Mouse (Mus musculus): ENCODE data around the gene Pth1r.

Pth1r gene

DNA sequence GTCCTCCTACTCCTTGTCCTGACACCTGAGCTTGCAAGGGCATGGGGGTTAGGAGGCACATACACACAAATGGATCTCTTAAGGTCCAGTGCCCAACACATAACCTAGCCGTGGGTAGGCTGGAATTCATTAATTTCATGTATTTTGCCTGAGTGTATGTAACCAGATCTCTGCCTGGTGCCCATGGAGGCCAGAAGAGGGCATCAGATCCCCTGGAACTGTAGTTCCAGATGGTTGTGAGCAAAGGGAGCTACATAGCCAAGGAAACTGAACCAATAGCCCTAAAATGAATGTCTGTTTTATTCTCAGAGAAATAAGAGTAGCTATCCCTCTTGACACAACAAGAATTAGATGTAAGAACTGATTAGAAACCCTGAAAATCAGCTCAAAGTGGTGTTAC, 31.5 kb downstream of the Pth1r start:
- no peak for DNase-seq (ENCODE audit: low spot score in 2 of 2)

GRCm38 (mm10) chr9:110713389-110713788, 33.6 kb downstream of the Pth1r start:
- DNase-seq (ENCODE audit: low spot score in 2 of 2) = no peak

DNA sequence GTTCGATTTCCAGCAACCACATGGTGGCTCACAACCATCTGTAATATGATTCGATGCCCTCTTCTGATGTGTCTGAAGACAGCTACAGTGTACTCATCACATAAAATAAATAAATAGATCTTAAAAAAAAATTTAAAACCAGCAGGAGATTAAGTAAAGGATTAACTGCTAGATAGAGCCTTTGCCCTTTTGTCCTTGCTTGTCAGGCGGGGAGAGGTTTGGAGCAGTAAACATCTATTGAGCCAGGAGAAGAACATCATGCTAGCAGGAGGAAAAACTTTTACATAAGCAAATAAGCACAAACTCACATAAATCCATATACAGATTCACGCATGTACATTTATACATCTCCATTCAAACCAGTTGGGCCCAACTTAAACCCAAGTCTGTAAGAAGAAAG, 34.4 kb downstream of the Pth1r start:
- no peak for DNase-seq (ENCODE audit: low spot score in 2 of 2)

DNA sequence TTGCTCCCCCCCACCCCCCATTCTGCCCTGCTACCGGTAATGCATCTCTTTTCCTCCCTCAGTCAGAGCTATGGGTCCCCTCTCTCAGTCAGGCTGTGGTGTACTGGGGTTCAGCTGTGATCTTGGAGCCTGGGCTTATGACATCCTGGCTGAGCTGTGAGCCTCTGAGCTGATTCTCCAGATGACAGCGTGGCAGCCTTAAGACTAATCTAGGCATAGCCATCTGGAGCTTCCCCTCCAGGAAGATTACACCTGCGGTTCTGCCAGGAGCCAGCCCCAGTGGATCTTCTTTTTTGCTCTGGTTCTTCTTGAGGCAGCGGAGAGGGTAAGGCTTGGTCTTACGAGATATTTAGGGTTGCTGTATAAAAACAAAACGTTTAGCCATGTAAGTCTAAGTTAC, 34.9 kb downstream of the Pth1r start:
- DNase-seq (ENCODE audit: low spot score in 2 of 2) = no peak

DNA sequence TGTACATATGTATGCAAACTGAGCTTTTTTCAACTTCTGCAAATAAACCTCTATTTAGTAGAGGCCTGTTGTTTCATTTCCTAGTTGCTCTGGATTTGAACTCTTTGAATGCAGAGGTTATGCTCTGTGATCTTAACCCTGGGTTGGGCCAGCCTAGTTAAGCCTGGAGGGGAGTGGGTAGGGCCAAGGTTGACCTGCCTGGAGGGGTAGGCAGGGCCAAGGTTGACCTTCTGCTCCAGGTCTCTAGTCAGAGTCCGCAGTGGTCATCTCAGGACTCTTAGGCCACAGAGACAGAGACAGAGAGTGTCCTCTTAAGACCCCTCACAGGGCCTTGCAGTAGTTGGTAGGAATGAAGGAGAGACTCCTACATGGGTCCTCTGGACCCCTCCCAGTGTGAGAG, 35.4 kb downstream of the Pth1r start:
- no peak for DNase-seq (ENCODE audit: low spot score in 2 of 2)

- DNase-seq (ENCODE audit: low spot score in 2 of 2) = peak; percentile 52 to 73
These were observed 37.2 kb downstream of the Pth1r start for GRCm38 (mm10) chr9:110709640-110710258.

DNA sequence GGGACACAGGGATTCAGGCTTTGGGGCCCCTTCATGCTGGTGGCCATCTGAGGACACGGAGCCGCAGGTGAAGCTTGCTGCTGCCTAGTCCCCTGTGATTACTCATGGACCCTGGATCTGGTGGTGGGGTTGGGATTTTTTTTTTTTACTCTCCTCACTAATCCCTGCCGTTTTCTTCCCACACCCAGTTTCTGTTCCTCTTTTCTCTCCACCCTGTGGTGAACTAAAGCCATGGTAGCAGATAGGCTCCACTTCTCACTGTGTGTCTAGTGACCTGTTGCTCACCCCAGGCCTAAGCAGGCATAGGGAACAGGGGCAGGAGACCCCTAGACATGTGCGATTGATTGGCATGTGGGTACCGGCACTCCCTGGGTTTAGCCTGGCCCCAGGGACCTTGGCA, 40.2 kb downstream of the Pth1r start:
- no peak for DNase-seq (ENCODE audit: low spot score in 2 of 2)

GRCm38 (mm10) chr9:110703951-110704350, 43.0 kb downstream of the Pth1r start:
- no peak for DNase-seq (ENCODE audit: low spot score in 2 of 2)

GRCm38 (mm10) chr9:110702848-110703247, 44.1 kb downstream of the Pth1r start:
- DNase-seq (ENCODE audit: low spot score in 2 of 2) = no peak

DNA sequence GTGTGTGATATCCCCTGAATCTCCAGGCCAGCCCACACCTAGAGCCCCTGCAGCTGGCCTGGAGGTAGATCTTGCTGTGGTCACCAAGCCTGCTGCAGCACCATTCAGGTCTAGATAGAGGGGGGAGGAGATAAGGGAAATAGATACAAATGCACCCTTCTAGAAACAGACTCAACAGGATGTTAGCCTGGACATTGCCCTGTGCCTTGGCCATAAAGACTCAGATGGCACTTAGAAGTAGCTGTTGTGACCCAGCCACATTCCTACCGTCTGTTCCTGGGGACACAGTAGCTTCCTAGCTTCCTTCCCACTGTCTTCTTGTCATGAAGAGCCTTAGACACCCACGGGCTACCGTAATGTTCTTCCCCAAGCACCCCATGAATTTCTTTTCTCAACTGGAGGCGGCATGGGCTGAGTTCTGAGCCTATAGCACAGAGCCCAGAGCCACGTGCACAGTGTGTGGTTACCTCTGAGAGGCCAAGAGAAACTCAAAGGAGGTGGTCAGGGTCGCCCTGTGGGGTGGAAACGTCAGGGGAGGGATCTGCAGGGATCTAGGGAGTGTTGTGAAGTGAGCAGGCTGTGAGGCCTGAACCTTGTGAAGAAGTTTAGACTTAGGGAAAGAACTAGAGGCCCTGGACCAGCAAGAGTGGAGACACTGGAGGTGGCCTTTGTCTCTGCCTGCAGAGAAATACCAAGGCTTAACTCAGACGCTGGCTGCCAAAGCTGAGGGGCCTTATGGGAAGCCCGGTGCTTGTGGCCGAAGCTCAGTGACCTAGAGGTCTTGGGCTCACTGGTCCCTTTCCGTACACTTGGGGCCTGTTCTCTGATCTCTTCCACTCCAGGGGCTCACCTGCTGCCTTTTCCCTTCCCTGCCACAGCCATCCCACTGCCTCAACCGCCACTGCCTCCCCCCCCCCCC, 45.6 kb downstream of the Pth1r start:
- no peak for DNase-seq (ENCODE audit: low spot score in 2 of 2)

DNA sequence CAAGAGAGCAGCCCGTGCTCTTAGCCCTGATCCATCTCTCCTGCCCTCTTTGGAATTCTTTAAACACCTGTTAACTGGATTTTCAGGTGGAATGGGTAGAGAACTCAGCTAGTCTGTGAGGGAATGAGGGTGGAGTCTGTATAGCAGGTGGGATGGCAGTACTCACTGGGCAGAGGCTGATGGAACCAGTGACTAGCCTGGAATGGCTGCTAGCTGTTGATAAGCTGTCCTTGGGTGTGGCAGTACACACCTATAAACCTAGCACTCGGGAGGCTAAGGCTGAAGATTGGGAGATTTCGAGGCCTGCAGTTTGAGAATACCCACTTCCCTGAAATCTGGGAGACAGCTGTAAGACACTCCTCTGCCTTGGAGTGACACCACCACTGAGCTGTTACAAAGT, 47.4 kb downstream of the Pth1r start:
- DNase-seq (ENCODE audit: low spot score in 2 of 2) = no peak

DNA sequence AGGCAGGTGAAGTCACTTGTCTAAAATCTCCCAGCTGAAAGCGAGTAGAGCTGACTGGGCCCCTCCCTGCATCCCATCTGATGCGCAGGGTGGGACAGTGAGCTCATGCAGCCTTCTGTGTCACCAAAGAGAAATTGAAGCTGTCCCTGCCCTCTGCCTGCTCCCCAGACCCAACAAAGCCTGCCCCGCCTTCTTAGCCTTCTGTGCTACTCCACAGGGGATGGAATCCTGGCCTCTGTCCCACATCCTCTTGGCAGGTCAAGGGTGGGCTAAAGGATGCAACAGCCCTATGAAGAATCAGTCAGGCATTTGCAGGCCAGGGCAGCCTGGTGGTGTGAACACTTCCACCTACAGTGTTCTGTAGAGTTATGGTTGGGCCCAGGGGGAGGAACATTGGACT, 49.5 kb downstream of the Pth1r start:
- DNase-seq (ENCODE audit: low spot score in 2 of 2) = no peak

- no peak for DNase-seq (ENCODE audit: low spot score in 2 of 2)
These were observed 50.5 kb downstream of the Pth1r start for GRCm38 (mm10) chr9:110696427-110696826.

DNA sequence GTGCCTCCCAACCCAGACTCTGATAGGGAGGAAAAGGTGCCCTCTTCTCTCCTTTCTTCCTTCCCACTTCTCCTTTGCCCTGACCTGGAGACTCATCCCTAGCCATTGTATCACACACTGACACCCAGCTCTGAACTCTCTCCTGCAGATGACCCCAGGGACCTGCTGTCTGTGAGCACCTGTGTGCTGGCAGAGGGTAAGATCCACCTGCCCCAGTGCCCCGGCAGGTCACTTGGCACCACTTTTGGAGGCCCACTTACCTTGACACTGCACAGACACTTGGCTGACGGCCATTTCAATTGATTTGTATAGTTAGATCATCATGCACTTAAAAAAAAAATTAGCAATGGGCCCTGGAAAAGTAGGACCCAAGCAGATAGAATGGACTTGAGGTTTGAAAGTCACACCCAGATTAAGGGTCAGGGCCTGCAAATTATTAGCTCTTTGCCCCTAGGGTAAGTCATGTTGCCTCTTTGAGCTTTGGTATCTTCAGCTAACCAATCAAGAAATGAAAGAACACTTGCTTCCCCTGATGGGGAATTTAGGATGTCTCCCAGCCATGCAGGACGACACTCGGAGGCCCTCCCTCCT, 51.7 kb downstream of the Pth1r start:
- no peak for DNase-seq (ENCODE audit: low spot score in 2 of 2)

GRCm38 (mm10) chr9:110689261-110689779, 57.6 kb downstream of the Pth1r start:
- DNase-seq (ENCODE audit: low spot score in 2 of 2) = no peak

GRCm38 (mm10) chr9:110687846-110688245, 59.1 kb downstream of the Pth1r start:
- no peak for DNase-seq (ENCODE audit: low spot score in 2 of 2)

DNA sequence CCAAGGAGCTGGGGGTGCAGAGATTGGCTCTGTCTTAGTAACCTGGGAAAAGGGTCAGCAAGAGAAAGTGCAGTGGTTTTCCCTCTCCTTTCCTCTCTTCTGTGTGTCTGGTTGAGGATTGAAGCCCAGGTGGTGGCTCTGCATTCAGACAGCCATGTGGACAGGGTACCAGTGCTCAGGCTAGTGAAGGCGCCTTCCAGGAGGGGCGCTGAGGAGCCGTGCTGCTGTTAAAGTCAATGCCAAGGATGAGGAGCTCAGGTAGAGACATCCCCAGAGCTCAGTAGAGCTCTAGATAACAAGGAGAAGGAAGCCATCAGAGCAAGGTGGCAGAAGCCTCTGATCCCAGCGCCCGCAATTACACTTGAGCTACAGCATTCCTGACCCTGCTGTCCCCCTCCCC, 59.9 kb downstream of the Pth1r start:
- no peak for DNase-seq (ENCODE audit: low spot score in 2 of 2)

- DNase-seq (ENCODE audit: low spot score in 2 of 2) = no peak
These were observed 60.5 kb downstream of the Pth1r start for GRCm38 (mm10) chr9:110686472-110686871.

DNA sequence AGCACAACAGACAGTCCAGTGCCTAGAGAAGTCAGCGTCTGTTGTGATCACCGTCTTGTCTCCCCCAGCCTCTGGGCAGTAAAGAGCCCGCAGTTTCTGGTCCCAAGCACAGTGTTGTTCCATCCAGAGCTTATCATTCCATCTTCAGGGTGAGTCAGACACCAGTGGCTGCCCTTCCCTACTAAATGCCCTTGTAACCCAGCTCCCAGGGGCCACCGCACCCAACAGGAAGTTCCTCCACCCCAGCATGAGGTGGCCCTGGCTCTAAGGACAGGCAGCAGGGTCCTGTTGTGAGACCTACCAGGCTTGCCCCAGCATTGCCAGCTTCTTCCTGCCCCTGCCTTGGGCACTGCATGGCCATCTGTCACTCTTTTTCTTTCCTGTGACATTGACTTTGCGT, 61.4 kb downstream of the Pth1r start:
- DNase-seq (ENCODE audit: low spot score in 2 of 2) = no peak

DNA sequence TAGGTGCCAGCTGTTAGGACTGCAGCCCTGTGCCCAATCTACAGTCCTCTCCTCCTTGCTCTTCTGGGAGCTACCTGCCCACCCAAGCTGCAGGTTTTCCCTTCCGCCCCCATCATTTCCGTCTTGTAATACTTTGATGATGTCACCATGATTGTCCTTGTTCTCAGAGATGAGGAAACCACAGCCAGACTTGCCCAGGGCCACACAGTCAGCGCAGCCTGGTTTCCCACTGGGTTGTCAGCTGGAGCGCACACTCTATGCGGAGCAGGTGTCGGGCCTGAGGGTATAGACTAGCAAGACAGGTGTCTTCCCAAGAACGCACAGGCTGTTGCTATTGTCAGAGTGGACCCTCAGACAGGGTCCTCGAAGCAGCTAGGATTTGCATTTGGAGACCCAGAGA, 61.8 kb downstream of the Pth1r start:
- DNase-seq (ENCODE audit: low spot score in 2 of 2) = no peak

DNA sequence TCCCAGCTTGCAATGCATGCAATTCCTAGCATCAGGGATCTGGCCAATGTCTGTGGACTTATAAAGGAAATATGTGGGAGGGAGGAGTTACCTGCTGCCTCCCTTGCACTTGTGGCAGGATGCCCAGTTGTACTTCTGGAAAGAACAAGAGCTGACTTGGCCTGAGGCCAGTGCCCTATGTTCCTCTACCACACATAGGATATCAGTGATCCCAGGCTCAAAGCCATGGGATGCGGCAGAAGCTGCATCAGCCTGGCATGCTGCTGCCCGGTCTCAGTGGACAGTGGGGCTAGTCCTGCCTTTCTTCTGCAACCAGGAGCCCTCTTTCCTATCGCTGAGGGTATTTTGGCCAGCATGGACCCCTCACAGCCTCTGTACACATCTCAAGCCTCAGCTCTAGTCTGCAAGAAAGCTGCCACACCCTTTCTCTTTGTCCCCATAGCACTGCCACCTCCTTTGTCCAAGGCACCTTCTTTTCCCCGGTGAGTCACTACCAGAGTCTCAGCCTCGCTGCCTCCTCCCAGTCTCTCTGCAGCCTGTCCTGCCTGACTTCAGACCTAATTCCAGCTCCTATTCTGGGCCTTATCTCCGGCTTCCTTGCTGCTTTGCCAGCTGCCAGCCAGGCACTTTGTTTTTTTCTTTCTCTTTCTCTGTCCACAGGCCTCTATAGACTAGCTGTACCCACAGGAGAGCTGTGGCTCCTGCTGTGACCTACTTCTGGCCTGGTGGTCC, 62.7 kb downstream of the Pth1r start:
- peak; percentile 35 to 41 for DNase-seq (ENCODE audit: low spot score in 2 of 2)

- no peak for DNase-seq (ENCODE audit: low spot score in 2 of 2)
These were observed 63.3 kb downstream of the Pth1r start for GRCm38 (mm10) chr9:110683574-110684099.

Data from frontal cortex, postnatal 25 days (tissue).